Mouse (Mus musculus): ENCODE results near the gene Msh5. TPM values are rescaled to one million over a fixed set of nuclear protein-coding genes. Genes with fewer than 3 reads are reported as not detected.

Gene Msh5
- 10 to 100 TPM in 1 of 2 experiments, 1 to 10 TPM in 1; 8.2 to 11.0 TPM for total RNA-seq (2021)
- long read RNA-seq, experiment 1, partial matches to known transcripts = 0 of 4 reads
- long read RNA-seq, experiment 1, other reads (novel, unspliced or antisense) = 3 of 4 reads
- long read RNA-seq, experiment 2, partial matches to known transcripts = 0 of 2 reads
- long read RNA-seq, experiment 2, other reads (novel, unspliced or antisense) = 2 of 2 reads

GRCm38 (mm10) chr17:35046681-35047455, at the start of gene Msh5:
TSS of gene Msh5 (minus strand) at chr17:35046745.
- DNase-seq (ENCODE audit: low spot score in 2 of 2) = peak; percentile 91 to 93

GRCm38 (mm10) chr17:35094475-35095365, 48.2 kb upstream of the Msh5 start:
- DNase-seq (ENCODE audit: low spot score in 2 of 2) = no peak

GRCm38 (mm10) chr17:35092403-35093198, 46.1 kb upstream of the Msh5 start:
- DNase-seq (ENCODE audit: low spot score in 2 of 2) = no peak

- no peak for DNase-seq (ENCODE audit: low spot score in 2 of 2)
Observed at GRCm38 (mm10) chr17:35090166-35090932, 43.8 kb upstream of the Msh5 start.

- peak; percentile 84 to 87 for DNase-seq (ENCODE audit: low spot score in 2 of 2)
Observed at GRCm38 (mm10) chr17:35088825-35089644, 42.5 kb upstream of the Msh5 start, which contains the start of gene Abhd16a. TSS of gene Abhd16a (plus strand) at chr17:35089263.

GRCm38 (mm10) chr17:35088151-35088550, 41.6 kb upstream of the Msh5 start:
- no peak for DNase-seq (ENCODE audit: low spot score in 2 of 2)

- no peak for DNase-seq (ENCODE audit: low spot score in 2 of 2)
Observed at GRCm38 (mm10) chr17:35085208-35085865, 38.8 kb upstream of the Msh5 start, which contains the start of gene Ly6g6f. TSS of gene Ly6g6f (minus strand) at chr17:35085610.

GRCm38 (mm10) chr17:35083929-35084497, 37.5 kb upstream of the Msh5 start:
- DNase-seq (ENCODE audit: low spot score in 2 of 2) = no peak

- no peak for DNase-seq (ENCODE audit: low spot score in 2 of 2)
Observed at GRCm38 (mm10) chr17:35082841-35083576, 36.5 kb upstream of the Msh5 start.

- no peak for DNase-seq (ENCODE audit: low spot score in 2 of 2)
Observed at GRCm38 (mm10) chr17:35080710-35081109, 34.2 kb upstream of the Msh5 start.

- no peak for DNase-seq (ENCODE audit: low spot score in 2 of 2)
Observed at GRCm38 (mm10) chr17:35080248-35080647, 33.7 kb upstream of the Msh5 start.

- DNase-seq (ENCODE audit: low spot score in 2 of 2) = no peak
Observed at GRCm38 (mm10) chr17:35079778-35080177, 33.2 kb upstream of the Msh5 start.

- no peak for DNase-seq (ENCODE audit: low spot score in 2 of 2)
Observed at GRCm38 (mm10) chr17:35077786-35078233, 31.3 kb upstream of the Msh5 start, which contains the start of gene Ly6g6d. TSS of gene Ly6g6d (minus strand) at chr17:35078065.

- no peak for DNase-seq (ENCODE audit: low spot score in 2 of 2)
Observed at GRCm38 (mm10) chr17:35077285-35077684, 30.7 kb upstream of the Msh5 start.

- no peak for DNase-seq (ENCODE audit: low spot score in 2 of 2)
Observed at GRCm38 (mm10) chr17:35076507-35077176, 30.1 kb upstream of the Msh5 start, which contains the start of gene Ly6g6e. TSS of gene Ly6g6e (plus strand) at chr17:35076902.

GRCm38 (mm10) chr17:35074097-35074496, 27.6 kb upstream of the Msh5 start:
- no peak for DNase-seq (ENCODE audit: low spot score in 2 of 2)

- no peak for DNase-seq (ENCODE audit: low spot score in 2 of 2)
Observed at GRCm38 (mm10) chr17:35071454-35071853, 24.9 kb upstream of the Msh5 start.

All from adrenal gland, postnatal 4 days (tissue).